Mouse (Mus musculus): ENCODE measurements at regions not wholly inside any gene's neighbourhood (a gene's known extent, or its start where the extent isn't known, plus 50 kb on each side); places are given as distances from the start of the nearest gene placed in this dataset.

DNA sequence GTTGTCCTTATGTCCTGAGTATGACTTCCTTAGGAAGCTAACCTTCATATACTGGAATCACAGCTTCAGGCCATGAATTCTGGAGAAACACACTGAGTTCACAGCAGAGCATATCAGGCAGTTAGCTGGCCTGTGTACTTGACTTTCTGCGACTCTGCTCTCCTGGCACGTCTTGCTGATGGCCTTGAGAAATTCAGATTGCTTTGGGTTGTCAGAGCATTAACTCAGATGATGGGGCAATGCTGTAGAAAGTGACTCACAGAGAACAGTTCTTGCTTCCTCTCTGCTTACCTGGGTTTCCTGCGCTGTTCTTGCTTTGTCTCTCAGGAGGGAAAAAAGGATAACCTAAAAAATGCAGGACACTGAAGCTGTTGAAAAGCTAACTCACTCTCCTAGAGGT, 187.3 kb downstream of the Usp46 start:
- Histone ChIP-seq H3K9ac (ENCODE audit: low read length) (no peak overlapping the region), H3K27ac (ENCODE audit: low read length) (no peak overlapping the region), H3K36me3 (ENCODE audit: control insufficient read depth, insufficient read depth) (no peaks in the 10 kb centered on the region), H3K4me3 (ENCODE audit: low read length) (no peak overlapping the region), H3K27me3 (ENCODE audit: control insufficient read depth, insufficient read depth, low read length) (no peaks in the 10 kb centered on the region), H3K4me1 (ENCODE audit: control insufficient read depth, insufficient read depth, low read length) (peaks cover 6% of the 10 kb centered on the region), H3K9me3 (replicated peaks; ENCODE audit: control insufficient read depth, low read length) (no peaks in the 10 kb centered on the region), H3K4me2 (ENCODE audit: low read depth, low read length) (no peak overlapping the region)
- WGBS, result 72% methylated on average over 3 of the region's 3 CpGs
- ATAC-seq (replicated peaks; ENCODE audit: extremely low read depth, insufficient read depth, low FRiP score), result no peak

GRCm38 (mm10) chr5:73881941-73882340, 186.3 kb downstream of the Usp46 start:
- Histone ChIP-seq H3K9ac (ENCODE audit: low read length) (no peak overlapping the region), H3K27me3 (ENCODE audit: control insufficient read depth, insufficient read depth, low read length) (no peaks in the 10 kb centered on the region), H3K4me1 (ENCODE audit: control insufficient read depth, insufficient read depth, low read length) (peaks cover 6% of the 10 kb centered on the region), H3K9me3 (replicated peaks; ENCODE audit: control insufficient read depth, low read length) (no peaks in the 10 kb centered on the region), H3K4me3 (ENCODE audit: low read length) (no peak overlapping the region), H3K27ac (ENCODE audit: low read length) (peak overlapping the region; percentile 23), H3K4me2 (ENCODE audit: low read depth, low read length) (no peak overlapping the region), H3K36me3 (ENCODE audit: control insufficient read depth, insufficient read depth) (no peaks in the 10 kb centered on the region)
- WGBS, result 29% methylated on average over 5 of the region's 5 CpGs
- peak; percentile 45 for ATAC-seq (replicated peaks; ENCODE audit: extremely low read depth, insufficient read depth, low FRiP score)

DNA sequence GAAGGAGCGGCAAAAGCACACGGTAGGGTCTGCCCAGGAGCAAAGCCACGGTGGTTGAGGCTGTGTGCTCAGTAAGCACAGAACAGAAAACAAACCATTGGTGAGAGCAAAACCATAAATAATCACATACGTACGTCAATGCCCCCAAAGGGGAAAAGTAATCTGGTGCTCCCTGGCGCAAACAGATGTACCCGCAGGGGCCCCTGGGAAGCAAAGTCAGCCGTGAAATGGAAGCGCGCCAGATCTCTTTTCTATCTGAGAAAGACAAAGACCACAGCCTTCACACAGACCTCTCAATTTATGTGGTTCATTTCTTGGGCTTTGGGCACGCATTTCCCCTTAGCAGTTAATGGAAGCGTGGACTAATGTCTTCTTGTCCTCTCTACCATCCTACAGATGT, 183.2 kb downstream of the Usp46 start:
- no peak overlapping the region for H3K27ac ChIP-seq (ENCODE audit: low read length)
- H3K4me3 ChIP-seq (ENCODE audit: low read length), result no peak overlapping the region
- 77% methylated on average over 12 of the region's 12 CpGs for WGBS
- no peaks in the 10 kb centered on the region for H3K27me3 ChIP-seq (ENCODE audit: control insufficient read depth, insufficient read depth, low read length)
- peaks cover 6% of the 10 kb centered on the region for H3K4me1 ChIP-seq (ENCODE audit: control insufficient read depth, insufficient read depth, low read length)
- ATAC-seq (replicated peaks; ENCODE audit: extremely low read depth, insufficient read depth, low FRiP score), result no peak
- H3K36me3 ChIP-seq (ENCODE audit: control insufficient read depth, insufficient read depth), result no peaks in the 10 kb centered on the region
- H3K4me2 ChIP-seq (ENCODE audit: low read depth, low read length), result no peak overlapping the region
- H3K9me3 ChIP-seq (replicated peaks; ENCODE audit: control insufficient read depth, low read length), result no peaks in the 10 kb centered on the region
- no peak overlapping the region for H3K9ac ChIP-seq (ENCODE audit: low read length)

- Histone ChIP-seq H3K4me1 (ENCODE audit: control insufficient read depth, insufficient read depth, low read length) (peaks cover 6% of the 10 kb centered on the region), H3K9me3 (replicated peaks; ENCODE audit: control insufficient read depth, low read length) (no peaks in the 10 kb centered on the region), H3K9ac (ENCODE audit: low read length) (no peak overlapping the region), H3K4me2 (ENCODE audit: low read depth, low read length) (no peak overlapping the region), H3K27ac (ENCODE audit: low read length) (no peak overlapping the region), H3K27me3 (ENCODE audit: control insufficient read depth, insufficient read depth, low read length) (no peaks in the 10 kb centered on the region), H3K4me3 (ENCODE audit: low read length) (no peak overlapping the region), H3K36me3 (ENCODE audit: control insufficient read depth, insufficient read depth) (no peaks in the 10 kb centered on the region)
- ATAC-seq (replicated peaks; ENCODE audit: extremely low read depth, insufficient read depth, low FRiP score), result no peak
- 80% methylated on average over 1 of the region's 1 CpGs for WGBS
Measured at GRCm38 (mm10) chr5:73885691-73886090, 182.5 kb downstream of the Usp46 start.

- no peaks in the 10 kb centered on the region for H3K27me3 ChIP-seq (ENCODE audit: control insufficient read depth, insufficient read depth, low read length)
- H3K4me1 ChIP-seq (ENCODE audit: control insufficient read depth, insufficient read depth, low read length), result no peaks in the 10 kb centered on the region
- no peaks in the 10 kb centered on the region for H3K36me3 ChIP-seq (ENCODE audit: control insufficient read depth, insufficient read depth)
- H3K9ac ChIP-seq (ENCODE audit: low read length), result no peak overlapping the region
- 89% methylated on average over 8 of the region's 8 CpGs for WGBS
- no peak overlapping the region for H3K27ac ChIP-seq (ENCODE audit: low read length)
- H3K4me3 ChIP-seq (ENCODE audit: low read length), result no peak overlapping the region
- no peaks in the 10 kb centered on the region for H3K9me3 ChIP-seq (replicated peaks; ENCODE audit: control insufficient read depth, low read length)
- no peak for ATAC-seq (replicated peaks; ENCODE audit: extremely low read depth, insufficient read depth, low FRiP score)
- no peak overlapping the region for H3K4me2 ChIP-seq (ENCODE audit: low read depth, low read length)
Measured at GRCm38 (mm10) chr5:73887306-73887958, 180.8 kb downstream of the Usp46 start.

DNA sequence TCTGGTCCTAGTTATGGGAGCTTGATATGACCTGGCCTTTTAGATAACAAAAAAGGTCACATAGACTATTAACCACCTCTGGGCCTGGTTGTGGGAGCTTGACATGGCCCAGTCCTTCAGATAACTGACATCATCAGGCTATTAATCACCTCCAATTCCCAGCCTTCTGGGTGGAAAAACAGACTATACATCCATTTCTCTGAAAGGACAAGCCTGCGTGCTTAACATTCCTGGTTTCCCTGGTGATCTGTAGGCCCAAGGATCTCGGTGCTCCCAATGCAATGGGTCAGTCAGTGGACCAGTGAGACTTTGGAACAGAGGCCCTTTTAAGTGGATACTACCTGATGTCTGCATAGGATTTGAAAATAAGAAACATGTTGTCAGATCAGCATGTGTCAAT, 179.8 kb downstream of the Usp46 start:
- H3K27ac ChIP-seq (ENCODE audit: low read length), result no peak overlapping the region
- 54% methylated on average over 2 of the region's 2 CpGs for WGBS
- no peak overlapping the region for H3K4me3 ChIP-seq (ENCODE audit: low read length)
- no peak for ATAC-seq (replicated peaks; ENCODE audit: extremely low read depth, insufficient read depth, low FRiP score)
- no peaks in the 10 kb centered on the region for H3K9me3 ChIP-seq (replicated peaks; ENCODE audit: control insufficient read depth, low read length)
- H3K4me2 ChIP-seq (ENCODE audit: low read depth, low read length), result no peak overlapping the region
- no peaks in the 10 kb centered on the region for H3K27me3 ChIP-seq (ENCODE audit: control insufficient read depth, insufficient read depth, low read length)
- H3K9ac ChIP-seq (ENCODE audit: low read length), result no peak overlapping the region
- no peaks in the 10 kb centered on the region for H3K4me1 ChIP-seq (ENCODE audit: control insufficient read depth, insufficient read depth, low read length)
- H3K36me3 ChIP-seq (ENCODE audit: control insufficient read depth, insufficient read depth), result no peaks in the 10 kb centered on the region

DNA sequence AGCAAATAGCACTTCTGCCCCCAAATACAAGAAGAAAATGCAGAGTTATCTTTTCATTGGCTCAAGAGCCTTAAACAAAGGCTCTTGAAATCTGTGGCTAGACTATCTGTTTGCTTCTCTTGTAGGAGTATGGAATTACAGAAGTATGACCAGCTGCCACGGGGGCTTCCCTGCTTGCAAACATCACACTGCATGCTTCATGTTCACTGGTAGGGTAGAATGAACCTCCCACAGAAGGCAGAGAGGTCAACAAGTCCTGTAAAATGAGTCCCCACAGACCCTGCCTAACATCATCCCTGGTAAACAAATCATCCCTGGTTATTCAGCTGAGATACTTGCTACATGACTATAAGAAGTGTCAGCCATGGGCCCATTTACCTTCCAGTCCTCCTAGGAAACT, 178.9 kb downstream of the Usp46 start:
- H3K9me3 ChIP-seq (replicated peaks; ENCODE audit: control insufficient read depth, low read length), result no peaks in the 10 kb centered on the region; the same call in 1 of the 2 replicates
- H3K4me3 ChIP-seq (ENCODE audit: low read length), result no peak overlapping the region
- no peak overlapping the region for H3K4me2 ChIP-seq (ENCODE audit: low read depth, low read length)
- WGBS, result 63% methylated on average over 1 of the region's 1 CpGs
- no peak for ATAC-seq (replicated peaks; ENCODE audit: extremely low read depth, insufficient read depth, low FRiP score)
- H3K27me3 ChIP-seq (ENCODE audit: control insufficient read depth, insufficient read depth, low read length), result no peaks in the 10 kb centered on the region
- H3K9ac ChIP-seq (ENCODE audit: low read length), result no peak overlapping the region
- no peaks in the 10 kb centered on the region for H3K4me1 ChIP-seq (ENCODE audit: control insufficient read depth, insufficient read depth, low read length)
- H3K27ac ChIP-seq (ENCODE audit: low read length), result no peak overlapping the region
- no peaks in the 10 kb centered on the region for H3K36me3 ChIP-seq (ENCODE audit: control insufficient read depth, insufficient read depth)

- WGBS, result 60% methylated on average over 4 of the region's 4 CpGs
- Histone ChIP-seq H3K4me2 (ENCODE audit: low read depth, low read length) (no peak overlapping the region), H3K4me1 (ENCODE audit: control insufficient read depth, insufficient read depth, low read length) (no peaks in the 10 kb centered on the region), H3K36me3 (ENCODE audit: control insufficient read depth, insufficient read depth) (no peaks in the 10 kb centered on the region), H3K9ac (ENCODE audit: low read length) (no peak overlapping the region), H3K4me3 (ENCODE audit: low read length) (no peak overlapping the region), H3K27ac (ENCODE audit: low read length) (no peak overlapping the region), H3K9me3 (replicated peaks; ENCODE audit: control insufficient read depth, low read length) (peaks cover 5% of the 10 kb centered on the region; the same call in 1 of the 2 replicates), H3K27me3 (ENCODE audit: control insufficient read depth, insufficient read depth, low read length) (no peaks in the 10 kb centered on the region)
- no peak for ATAC-seq (replicated peaks; ENCODE audit: extremely low read depth, insufficient read depth, low FRiP score)
Measured at GRCm38 (mm10) chr5:73890942-73891341, 177.3 kb downstream of the Usp46 start.

- ATAC-seq (replicated peaks; ENCODE audit: extremely low read depth, insufficient read depth, low FRiP score), result no peak
Measured at GRCm38 (mm10) chr5:73891606-73892005, 176.6 kb downstream of the Usp46 start.

More at GRCm38 (mm10) chr5:73891606-73892005, 176.6 kb downstream of the Usp46 start:
- H3K4me3 ChIP-seq (ENCODE audit: low read length), result no peak overlapping the region
- H3K9me3 ChIP-seq (replicated peaks; ENCODE audit: control insufficient read depth, low read length), result peaks cover 5% of the 10 kb centered on the region; the same call in 1 of the 2 replicates
- H3K9ac ChIP-seq (ENCODE audit: low read length), result no peak overlapping the region
- H3K4me1 ChIP-seq (ENCODE audit: control insufficient read depth, insufficient read depth, low read length), result no peaks in the 10 kb centered on the region
- no peaks in the 10 kb centered on the region for H3K36me3 ChIP-seq (ENCODE audit: control insufficient read depth, insufficient read depth)
- H3K4me2 ChIP-seq (ENCODE audit: low read depth, low read length), result no peak overlapping the region
- no peak overlapping the region for H3K27ac ChIP-seq (ENCODE audit: low read length)
- H3K27me3 ChIP-seq (ENCODE audit: control insufficient read depth, insufficient read depth, low read length), result no peaks in the 10 kb centered on the region
- WGBS, result 76% methylated on average over 11 of the region's 11 CpGs
